Mouse (Mus musculus): ENCODE measurements at regions not wholly inside any gene's neighbourhood (a gene's known extent, or its start where the extent isn't known, plus 50 kb on each side); places are given as distances from the start of the nearest gene placed in this dataset.

DNA sequence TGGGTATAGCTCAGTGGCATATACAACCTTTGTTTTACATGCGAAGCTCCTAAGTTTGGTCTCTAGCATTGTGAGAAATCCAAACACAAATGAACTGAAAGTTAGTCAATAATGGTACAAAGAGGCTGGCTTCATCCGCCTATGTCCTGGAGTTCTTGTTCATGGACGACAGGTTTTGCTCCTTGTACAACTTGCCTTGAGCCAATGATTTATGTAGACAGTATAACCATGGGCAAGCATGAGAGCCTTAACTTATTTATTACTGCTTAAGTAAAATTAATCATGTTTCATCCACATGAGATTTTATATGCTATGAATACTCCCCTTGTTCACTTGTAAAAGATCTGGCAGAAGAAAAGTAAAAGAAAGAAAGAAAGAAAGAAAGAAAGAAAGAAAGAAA, 205.7 kb upstream of the Tet2 start:
- no peak for DNase-seq (ENCODE audit: low read depth)

DNA sequence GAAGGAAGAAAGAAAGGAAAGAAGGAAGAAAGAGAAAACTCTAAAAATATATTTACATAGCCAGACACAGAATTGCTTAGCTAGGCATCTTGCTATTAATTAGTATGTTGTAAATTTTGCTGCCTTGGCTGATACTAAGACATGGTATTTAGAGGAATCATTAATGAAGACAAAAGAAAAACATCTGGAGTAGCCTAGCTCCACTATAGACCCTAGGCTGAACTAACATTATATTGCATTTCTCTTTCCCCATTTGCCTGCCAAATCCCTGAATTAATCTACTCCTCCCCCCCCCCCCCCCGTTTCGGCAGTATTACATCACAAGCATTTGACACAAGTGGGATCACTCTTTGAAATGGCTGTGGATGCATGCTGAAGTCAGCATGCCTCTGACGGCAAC, 206.1 kb upstream of the Tet2 start:
- no peak for DNase-seq (ENCODE audit: low read depth)

DNA sequence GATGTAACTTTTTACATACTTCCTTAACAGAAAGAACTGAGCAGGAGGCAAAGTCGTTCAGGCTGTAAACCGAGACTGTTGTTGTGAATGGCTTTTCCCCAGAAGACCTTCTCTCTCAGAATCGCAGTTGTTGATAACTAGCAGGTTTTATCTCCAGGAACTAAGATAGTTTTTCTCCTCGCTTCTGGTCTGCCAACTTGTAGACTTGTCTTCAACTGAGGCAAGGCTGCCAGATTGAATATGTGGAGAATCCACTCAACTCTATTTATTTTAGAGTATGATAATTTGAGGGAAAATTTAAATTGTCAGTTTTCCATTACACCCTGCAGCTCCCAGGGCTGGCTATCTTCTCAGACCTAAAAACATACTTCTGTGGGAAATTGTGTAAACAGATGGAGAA, 206.6 kb upstream of the Tet2 start:
- no peak for DNase-seq (ENCODE audit: low read depth)

DNA sequence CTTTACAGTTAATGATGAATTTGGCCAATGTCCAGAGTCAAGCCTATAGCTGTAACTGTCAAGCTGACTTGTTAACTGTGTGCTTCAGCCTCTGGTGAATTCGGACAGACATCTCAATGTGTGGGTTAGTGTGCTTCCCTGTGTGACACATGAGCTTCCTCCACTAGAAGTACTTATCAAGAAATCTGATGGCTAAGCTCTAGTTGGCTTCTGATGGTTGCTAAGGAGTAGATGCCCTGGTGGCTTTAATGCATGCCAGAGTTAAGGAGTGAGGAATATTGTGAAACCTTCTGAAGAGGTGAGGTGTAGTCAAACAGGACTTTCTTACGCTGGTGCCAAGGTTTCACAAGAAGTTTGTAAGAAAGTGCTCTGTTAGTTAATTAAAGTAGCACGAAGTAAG, 208.1 kb upstream of the Tet2 start:
- DNase-seq (ENCODE audit: low read depth), result peak; percentile 50

DNA sequence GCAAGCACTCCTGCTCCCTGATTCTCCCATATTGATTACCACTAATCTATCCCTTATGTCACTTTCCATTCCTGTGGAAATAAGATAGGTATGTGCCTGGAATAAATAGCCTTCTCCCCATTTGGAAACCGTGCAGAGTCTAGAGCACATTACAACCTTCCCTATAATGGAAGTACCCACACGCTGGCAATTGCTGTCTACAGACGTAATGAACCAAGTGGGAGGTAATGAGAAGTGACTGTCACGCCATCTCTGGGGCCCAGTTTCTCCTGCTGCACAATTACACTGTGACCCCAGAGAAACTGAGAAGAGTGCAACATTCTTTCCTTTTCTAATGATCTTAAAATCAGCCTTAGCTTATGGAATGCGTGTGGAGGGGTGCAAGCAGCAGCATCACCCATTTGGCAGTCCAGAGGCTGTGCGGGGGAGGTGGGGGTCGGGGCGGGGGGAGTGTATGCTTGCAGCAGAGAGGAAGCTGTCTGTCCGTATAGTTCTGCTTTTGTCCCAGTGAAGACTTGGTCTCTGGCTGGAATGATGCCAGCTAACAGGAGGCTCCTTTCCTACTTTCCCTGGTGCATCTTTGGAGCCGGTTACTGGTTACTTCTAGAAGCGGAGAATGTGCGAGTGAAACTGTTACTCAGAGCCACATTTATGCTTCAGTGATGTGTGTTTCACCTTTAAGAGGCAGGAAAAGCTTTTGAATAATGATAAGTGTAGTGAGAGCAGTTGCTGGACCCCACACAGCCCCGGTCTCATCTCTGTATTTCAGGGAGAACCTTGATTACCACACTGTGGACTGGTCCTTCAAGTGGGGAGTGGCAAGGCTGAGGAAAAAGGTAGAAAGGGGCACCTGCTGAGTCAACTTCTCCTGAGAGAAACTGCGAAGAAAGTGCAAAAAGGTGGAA, 209.3 kb upstream of the Tet2 start:
- peak; percentile 52 for DNase-seq (ENCODE audit: low read depth)

DNA sequence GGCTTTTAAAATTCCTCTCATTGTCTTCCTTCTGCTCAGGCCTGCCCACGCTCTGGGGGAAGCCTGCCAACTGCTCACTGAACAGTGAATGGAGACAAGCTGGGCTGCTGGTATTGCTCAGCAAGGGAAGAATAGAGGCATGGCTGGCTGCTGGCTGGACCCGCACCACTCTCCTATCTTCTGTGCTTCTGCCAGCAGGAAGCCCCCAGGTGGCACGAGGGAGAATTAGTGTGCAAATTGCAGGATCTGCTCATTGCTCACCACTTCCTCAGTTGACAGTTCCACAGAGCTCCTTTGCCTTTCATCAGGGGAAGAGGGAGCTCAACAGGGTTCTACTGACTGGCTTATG, 209.9 kb upstream of the Tet2 start:
- DNase-seq (ENCODE audit: low read depth), result peak; percentile 76

DNA sequence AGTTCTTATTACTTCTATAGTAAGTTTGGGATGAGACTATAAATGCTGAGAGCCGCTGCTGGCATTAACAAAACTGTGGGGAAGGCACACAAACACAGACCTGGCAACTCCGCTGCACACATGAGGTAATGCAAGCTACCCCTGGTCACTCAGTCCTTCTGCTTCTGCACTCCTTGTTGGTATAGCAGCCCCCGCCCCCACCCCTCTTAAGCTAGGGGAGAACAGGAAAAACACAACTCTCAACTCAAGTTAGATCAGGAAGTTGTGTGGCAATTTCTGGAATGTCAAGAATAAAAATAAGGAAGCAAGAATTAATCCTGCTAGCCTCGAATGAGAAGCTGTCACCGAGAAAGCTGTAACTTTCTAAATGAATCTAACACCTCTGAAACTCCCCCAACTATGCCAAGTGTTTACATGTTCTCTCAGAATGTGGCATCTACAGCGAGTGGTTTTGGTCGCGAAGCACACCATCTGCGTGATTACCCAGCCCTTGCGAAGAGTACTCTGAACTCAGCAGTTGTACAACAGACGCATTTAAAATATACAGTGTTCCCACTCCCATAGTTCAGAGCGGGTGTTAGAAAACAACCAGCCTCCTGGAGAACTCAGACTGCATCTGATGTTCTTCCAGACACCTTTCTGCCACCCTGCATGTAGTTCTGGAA, 212.9 kb upstream of the Tet2 start:
- no peak for DNase-seq (ENCODE audit: low read depth)

DNA sequence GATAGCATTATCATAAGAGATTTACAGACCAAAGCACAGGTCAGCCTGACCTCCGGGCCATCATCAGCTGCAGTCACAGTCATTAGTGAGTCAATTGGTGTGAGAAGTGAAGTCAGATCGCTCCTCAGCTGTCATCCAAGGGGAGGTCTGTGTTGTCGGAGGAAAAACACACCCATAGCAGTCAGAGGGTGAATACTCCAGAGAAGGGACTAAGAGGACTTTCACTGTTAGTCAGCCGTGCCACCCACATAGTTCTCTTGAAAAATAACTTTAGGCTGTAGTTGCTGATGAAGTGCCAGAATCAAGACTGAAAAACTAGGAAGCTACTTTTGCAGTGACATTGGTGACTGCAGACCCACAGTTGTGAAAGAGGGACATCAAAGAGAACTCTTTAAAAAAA, 213.5 kb upstream of the Tet2 start:
- no peak for DNase-seq (ENCODE audit: low read depth)

DNA sequence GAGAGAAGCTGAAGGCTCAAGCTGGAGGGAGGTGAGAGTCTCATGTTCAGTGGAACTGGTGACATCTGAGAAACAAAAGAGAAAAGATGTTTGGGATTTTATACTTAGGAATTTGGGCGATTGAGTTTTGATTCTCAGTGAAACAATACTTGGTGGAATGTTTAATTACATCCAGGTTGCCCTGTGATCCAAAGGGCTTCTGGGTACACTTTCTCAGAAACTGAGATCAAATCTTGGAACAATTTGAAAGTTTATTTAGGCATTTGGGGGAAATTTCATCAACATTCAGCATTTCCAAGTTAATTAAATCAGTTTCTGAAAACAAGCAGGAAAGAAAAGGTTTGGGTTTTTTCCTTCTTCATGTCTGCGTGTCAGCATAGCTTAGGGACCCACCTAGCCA, 214.7 kb upstream of the Tet2 start:
- no peak for DNase-seq (ENCODE audit: low read depth)

DNA sequence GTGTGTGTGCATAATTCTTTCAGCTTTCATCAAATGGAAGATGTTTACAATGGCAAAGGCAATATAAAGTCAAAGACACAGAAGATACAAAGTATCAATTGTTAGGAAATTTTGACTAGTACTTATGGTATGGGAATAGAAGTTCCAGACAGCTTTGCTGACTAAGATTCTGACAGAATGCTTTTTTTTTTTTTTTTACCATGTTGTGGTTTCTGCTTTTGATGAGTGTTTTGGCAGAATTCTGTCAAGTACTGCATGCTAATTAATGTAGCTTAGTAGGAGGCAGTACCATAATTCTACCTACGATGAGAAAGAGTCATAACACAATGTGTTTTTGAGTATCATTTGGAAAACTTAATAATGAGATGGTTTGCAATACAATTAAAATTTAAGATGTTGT, 215.3 kb upstream of the Tet2 start:
- no peak for DNase-seq (ENCODE audit: low read depth)

DNA sequence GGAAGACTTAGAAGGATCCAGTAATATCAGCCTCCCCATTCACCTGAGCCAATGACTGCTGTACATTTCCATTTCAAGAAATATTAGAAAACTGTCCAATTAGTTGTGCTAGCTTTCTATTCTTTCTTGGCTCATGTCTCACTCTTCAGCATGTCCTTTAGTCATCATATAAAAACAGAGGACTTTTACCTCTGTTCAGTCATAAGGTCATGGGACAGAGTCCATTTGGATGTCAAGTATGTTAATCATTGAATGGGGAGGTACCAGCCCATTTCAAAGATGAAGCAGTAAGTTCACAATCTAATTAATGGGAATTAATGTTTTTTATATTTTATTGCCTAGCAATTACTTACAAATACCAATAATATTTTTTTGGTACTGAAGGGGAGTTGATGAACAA, 218.8 kb upstream of the Tet2 start:
- no peak for DNase-seq (ENCODE audit: low read depth)

DNA sequence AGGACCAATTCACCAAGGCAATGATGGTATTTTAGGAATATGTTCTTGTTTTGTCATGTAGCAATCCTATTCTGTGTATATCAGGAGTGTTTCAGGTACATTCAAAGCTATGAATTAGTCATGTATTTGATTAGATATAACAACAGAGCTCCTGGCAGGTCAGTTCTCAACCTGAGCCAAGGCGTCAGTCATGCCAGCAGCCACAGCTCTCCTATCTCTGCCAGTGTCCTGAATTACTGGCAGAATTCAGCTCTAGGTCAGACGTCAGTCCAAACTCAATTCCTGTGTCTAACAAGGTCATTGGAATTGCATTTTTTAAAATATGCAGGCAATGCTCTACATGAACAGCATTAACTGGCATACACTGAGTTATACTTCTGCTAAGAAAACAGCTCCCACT, 228.6 kb upstream of the Tet2 start:
- DNase-seq (ENCODE audit: low read depth), result no peak

DNA sequence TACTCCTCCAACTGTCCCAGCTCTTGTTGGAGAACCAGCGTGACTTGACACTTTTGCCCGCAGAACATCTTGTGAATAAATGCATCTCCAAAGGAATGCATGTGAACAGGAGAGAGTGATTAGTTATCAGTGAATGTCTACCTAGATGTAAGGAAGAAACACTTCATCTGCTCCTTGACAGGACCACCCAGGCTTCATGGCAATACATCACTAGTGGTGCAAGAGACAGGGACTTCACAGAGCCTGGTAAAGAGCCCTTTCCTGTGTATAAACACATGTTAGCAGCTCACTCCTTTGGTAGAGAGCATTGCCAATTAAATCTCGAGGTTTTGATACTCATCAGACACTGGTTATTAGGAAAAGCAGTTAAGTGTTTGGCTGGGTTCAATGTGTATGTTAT, 229.3 kb upstream of the Tet2 start:
- no peak for DNase-seq (ENCODE audit: low read depth)

DNA sequence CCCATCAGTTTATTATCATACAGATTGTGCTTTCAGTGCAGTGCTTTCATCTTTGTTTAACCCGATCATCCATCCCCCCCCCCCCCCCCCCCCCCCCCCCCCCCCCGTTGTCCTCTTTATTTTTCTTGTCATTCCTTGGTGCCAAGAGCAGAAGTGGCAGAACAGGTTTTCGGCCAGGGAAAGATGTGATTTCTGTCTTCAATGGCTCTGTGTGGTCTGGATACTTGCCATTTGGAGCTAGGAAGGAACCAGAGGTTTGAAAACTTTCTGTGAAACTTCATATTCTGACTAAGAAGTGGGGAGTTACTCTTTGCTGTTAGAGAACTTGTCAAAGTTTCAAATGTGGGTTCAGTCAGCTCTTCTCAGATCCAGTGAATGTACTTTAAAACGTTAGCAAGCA, 231.1 kb upstream of the Tet2 start:
- no peak for DNase-seq (ENCODE audit: low read depth)

DNA sequence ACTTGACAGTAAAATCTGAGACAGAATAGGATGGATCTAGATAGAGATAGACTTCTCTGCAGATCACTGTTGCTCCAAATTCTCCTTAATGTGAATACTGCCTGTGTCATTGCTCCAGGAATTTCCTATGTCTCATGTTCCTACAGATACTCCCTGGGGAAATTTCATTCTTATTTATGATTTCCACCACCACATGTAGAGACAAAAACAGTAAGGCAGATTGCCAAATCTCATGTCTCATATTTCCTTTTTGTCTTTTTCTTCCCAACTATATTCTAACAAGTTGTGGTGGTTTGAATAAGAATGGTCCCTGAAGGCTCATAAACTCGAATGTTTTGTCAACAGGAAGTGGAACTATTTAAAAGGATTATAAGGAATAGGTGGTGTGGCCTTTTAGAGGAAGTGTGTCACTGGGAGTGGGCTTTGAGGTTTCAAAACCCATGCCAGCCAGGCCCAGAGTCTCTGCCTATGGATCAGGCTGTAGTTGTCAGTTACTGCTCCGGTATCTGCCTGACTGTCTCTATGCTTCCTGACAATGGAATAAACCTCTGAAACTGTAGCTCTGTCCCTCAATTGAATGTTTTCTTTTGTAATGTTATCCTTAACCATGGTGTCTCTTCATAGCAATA, 234.3 kb upstream of the Tet2 start:
- DNase-seq (ENCODE audit: low read depth), result peak; percentile 18

DNA sequence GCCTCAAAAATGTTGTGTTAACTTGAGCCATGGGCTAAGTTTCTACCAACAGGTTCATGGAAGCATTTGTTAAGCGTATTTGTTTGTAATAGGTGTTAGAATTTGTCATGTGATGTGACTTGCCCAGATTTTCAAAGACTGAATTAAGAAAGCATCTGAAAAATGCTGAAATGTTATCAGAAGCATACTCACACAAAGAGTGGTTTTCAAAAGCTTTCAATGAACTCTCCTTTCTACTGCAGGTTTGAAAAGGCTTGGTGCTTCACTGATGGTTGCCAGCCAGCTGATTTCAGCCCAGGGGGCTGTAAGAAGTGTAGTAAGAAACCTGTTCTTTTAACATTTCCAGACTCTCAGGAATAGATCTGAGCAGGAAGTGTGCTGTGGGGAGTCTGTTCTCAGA, 238.1 kb upstream of the Tet2 start:
- no peak for DNase-seq (ENCODE audit: low read depth)

DNA sequence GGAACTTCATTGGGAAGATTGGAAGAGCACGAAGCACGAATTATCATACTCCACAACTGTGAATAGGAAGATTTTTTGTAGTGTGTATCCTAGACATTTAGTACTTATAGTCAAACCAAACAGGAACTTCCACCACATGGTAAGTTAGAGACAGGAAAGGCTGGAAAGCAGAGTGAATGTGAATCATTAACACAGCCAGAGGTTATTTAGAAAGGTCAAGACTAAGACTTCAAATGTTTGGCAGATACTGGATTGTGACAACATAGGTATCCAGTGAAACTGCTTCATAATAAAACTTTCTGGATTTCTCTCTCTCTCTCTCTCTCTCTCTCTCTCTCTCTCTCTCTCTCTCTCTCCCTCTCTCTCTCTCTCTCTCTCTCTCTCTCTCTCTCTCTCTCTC, 246.4 kb upstream of the Tet2 start:
- DNase-seq (ENCODE audit: low read depth), result peak; percentile 28

DNA sequence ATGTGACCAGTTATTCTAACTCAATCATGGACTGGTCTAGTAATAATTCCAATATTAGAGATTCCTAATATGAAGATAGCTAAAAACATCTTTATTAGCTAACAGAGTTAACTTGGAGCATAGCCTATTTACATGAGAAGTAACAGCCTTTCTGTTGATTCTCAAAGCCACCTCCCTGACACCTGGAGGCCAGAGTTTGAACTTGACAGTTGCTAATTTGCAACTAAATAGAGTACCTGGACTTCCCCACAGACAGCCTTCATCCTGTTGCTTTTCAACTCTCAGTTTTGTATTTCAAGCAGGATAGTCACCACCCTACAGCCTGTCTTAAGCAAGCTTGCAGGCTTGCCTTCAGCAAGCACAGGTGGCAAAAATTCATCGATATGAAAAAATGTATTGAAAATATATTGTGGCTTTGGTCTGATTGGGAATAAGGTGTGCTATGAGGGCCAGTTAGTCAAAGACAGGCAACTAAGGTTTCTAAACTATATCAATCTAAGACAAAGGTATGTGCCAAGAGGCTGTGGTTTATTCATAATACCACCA, 264.1 kb upstream of the Tet2 start:
- no peak for DNase-seq (ENCODE audit: low read depth)

DNA sequence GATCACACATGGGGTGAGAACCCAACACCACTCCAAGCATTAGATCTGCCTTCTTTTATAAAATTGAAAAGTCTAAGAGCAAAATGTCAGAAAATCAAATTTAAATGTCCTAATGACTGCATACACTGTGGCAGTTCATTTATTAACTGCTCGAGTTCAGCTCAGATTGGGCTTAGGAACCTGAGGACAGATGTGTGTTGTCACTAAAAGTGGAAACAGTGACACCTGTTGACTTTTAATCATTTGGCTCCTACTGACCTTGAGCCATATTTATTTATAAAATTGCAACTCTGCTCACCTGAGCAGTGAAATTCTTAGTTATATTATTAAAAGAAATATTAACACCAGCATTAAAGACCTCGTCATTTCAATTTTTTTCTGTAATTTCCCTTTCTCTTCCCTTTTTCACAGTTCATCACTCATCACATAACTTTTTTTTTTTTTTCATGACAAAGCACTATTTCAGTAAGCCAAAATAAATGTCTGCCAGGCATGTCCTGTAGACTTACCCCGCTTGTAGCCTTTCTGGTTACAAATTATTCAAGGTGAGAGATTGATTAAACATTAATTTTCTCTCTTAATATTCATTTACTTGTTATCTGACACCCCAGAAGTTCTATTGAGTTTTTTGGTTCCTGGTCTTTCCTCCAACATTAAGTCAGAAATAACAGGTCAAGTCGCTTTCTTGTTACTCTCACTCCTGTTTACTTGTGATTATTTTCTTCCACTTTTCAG, 274.2 kb upstream of the Tet2 start:
- DNase-seq (ENCODE audit: low read depth), result peak; percentile 36

DNA sequence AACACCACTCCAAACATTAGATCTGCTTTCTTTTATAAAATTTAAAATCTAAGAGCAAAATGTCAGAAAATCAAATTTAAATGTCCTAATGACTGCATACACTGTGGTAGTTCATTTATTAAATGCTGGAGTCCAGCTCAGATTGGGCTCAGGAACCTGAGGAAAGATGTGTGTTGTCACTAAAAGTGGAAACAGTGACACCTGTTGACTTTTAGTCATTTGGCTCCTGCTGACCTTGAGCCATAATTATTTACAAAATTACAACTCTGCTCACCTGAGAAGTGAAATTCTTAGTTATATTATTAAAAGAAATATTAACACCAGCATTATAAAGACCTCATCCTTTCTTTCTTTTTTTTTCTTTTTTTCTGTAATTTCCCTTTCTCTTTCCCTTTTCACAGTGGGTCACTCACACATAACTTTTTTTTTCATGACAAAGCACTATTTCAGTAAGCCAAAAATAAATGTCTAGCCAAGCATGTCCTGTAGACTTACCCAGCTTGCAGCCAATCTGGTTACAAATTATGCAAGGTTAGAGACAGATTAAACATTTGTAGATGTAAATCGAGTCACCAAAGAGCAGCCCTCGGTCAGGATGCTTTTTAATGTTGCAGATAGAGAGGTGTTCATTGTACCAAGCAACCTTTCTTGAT, 288.9 kb upstream of the Tet2 start:
- DNase-seq (ENCODE audit: low read depth), result peak; percentile 11

DNA sequence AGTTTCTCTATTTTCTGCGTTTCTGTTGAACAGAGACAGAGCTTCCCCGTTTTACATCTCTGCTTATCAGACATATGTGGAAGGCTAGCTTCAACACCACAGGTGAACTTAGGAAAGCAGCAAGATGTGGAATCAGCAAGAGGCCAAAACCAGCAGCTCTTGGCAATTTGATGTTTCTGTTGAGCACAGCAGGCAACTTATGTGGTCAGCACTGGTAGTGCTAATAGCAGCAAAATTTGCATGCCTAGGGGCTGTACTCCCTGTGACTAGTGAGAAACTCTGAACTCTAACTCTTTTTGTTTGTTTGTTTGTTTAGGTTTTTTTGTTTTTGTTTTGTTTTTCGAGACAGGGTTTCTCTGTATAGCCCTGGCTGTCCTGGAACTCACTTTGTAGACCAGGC, 289.5 kb upstream of the Tet2 start:
- DNase-seq (ENCODE audit: low read depth), result peak; percentile 8

DNA sequence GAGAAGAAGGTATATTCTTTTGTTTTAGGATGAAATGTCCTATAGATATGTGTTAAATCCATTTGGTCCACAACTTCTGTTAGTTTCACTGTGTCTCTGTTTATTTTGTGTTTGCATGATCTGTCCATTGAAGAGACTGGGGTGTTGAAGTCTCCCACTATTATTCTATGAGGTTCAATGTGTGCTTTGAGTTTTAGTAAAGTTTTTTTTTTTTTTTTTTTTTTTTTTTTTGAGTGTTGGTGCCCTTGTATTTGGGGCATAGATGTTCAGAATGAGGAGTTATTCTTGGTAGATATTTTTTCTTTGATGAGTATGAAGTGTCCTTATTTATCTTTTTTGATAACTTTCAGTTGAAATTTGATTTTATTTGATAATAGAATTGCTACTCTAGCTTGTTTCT, 301.4 kb upstream of the Tet2 start:
- no peak for DNase-seq (ENCODE audit: low read depth)
